23 mouse cellular contexts compared by ENCODE assay signal in genomic region chr11:20778861-20779563, GRCm38 (mm10). TPM values are rescaled to one million over a fixed set of nuclear protein-coding genes. Genes with fewer than 3 reads are reported as not detected.
DNase-seq lines count a peak whose midpoint lies in the region; ATAC-seq lines count a peak whose summit lies in the region.
"Had no signal": no experiment of that assay in that cellular context is flagged by ENCODE, and none has a peak within 500 bp of the region (broad histone marks: within the 10 kb centered on the region; RNA-seq: fewer than 3 reads in every experiment).

No protein-coding gene starts in this region.

- WGBS in liver, embryonic 13.5 days (ENCODE audit: insufficient replicate concordance), result 19% methylated on average over 3 of the region's 3 CpGs

- H3K9me3 ChIP-seq in liver, embryonic 13.5 days (replicated peaks), result no peaks in the 10 kb centered on the region
- H3K9me3 ChIP-seq: embryonic facial prominence, embryonic 10.5 days; forebrain, embryonic 12.5 days; intestine, embryonic 15.5 days; stomach, embryonic 15.5 days had no signal

- no peak overlapping the region for H3K9ac ChIP-seq in liver, embryonic 13.5 days
- H3K9ac ChIP-seq: forebrain, embryonic 12.5 days; intestine, embryonic 15.5 days; limb, embryonic 12.5 days; midbrain, embryonic 13.5 days; stomach, embryonic 15.5 days had no signal

- ATAC-seq in erythroblast, adult 5-6 weeks (replicated peaks; ENCODE audit: low FRiP score, poor library complexity, severe bottlenecking), result 0 out of 2 replicates have a peak, but pooled peaks have one; percentile 39
- peak; percentile 69 for ATAC-seq in liver, embryonic 13.5 days (ENCODE audit: low read depth)
- peak; percentile 67 for ATAC-seq in megakaryocyte-erythroid progenitor cell, adult 5-6 weeks (replicated peaks; ENCODE audit: low FRiP score, low TSS enrichment, poor library complexity, severe bottlenecking)
- ATAC-seq: hindbrain, embryonic 16.5 days; intestine, embryonic 15.5 days; lung, postnatal 0 days; midbrain, embryonic 13.5 days had no signal

- peaks cover 26% of the 10 kb centered on the region for H3K4me1 ChIP-seq in liver, embryonic 13.5 days (replicated peaks)
- H3K4me1 ChIP-seq: embryonic facial prominence, embryonic 10.5 days; intestine, embryonic 15.5 days; limb, embryonic 12.5 days; midbrain, embryonic 13.5 days; stomach, embryonic 15.5 days had no signal

- H3K27ac ChIP-seq in liver, embryonic 13.5 days, result no peak overlapping the region
- H3K27ac ChIP-seq: embryonic facial prominence, embryonic 10.5 days; forebrain, embryonic 12.5 days; intestine, embryonic 15.5 days; limb, embryonic 12.5 days; macrophage; midbrain, embryonic 13.5 days; stomach, embryonic 15.5 days had no signal

- H3K4me3 ChIP-seq in liver, embryonic 13.5 days (replicated peaks), result no peak overlapping the region
- H3K4me3 ChIP-seq: embryonic facial prominence, embryonic 10.5 days; forebrain, embryonic 12.5 days; intestine, embryonic 15.5 days; limb, embryonic 12.5 days; midbrain, embryonic 13.5 days; stomach, embryonic 15.5 days had no signal

- H3K4me2 ChIP-seq in liver, embryonic 13.5 days, result no peak overlapping the region
- H3K4me2 ChIP-seq: forebrain, embryonic 12.5 days; intestine, embryonic 15.5 days; limb, embryonic 12.5 days; midbrain, embryonic 13.5 days; stomach, embryonic 15.5 days had no signal

- no peaks in the 10 kb centered on the region for H3K36me3 ChIP-seq in liver, embryonic 13.5 days
- H3K36me3 ChIP-seq: embryonic facial prominence, embryonic 10.5 days; forebrain, embryonic 12.5 days; intestine, embryonic 15.5 days; limb, embryonic 12.5 days; midbrain, embryonic 13.5 days; stomach, embryonic 15.5 days had no signal

- DNase-seq in spleen, postnatal 36 days (ENCODE audit: low spot score in 2 of 2), result peak; percentile 7 to 31
- DNase-seq in spleen, postnatal 14 days (ENCODE audit: low spot score in 2 of 2), result no peak
- DNase-seq in liver, embryonic 13.5 days, result no peak
- no peak for DNase-seq in gastrocnemius, adult 18-20 months (ENCODE audit: low spot score)
- DNase-seq in right cerebral cortex, postnatal 14 days, result no peak
- DNase-seq: adrenal gland, postnatal 36 days; cerebellum, adult 9-10 months; kidney, adult 9 months; kidney, postnatal 14 days; retina, postnatal 1 day; thymus, adult 18-20 months; thymus, postnatal 36 days had no signal

- H3K27me3 ChIP-seq in liver, embryonic 13.5 days, result no peaks in the 10 kb centered on the region
- H3K27me3 ChIP-seq: forebrain, embryonic 12.5 days; intestine, embryonic 15.5 days; limb, embryonic 12.5 days; midbrain, embryonic 13.5 days; stomach, embryonic 15.5 days had no signal

RNA-seq across cellular contexts. Expression of gene Aftph, which starts 37.6 kb away (rescaled TPM):
- 55.6 and 113 TPM in 2 replicates for total RNA-seq in erythroblast, adult 5-6 weeks (2015; ENCODE audit: low replicate concordance)
- 60.3 and 67.9 TPM in 2 replicates for total RNA-seq in erythroblast, adult 5-6 weeks (2017; ENCODE audit: low replicate concordance)
- polyA plus RNA-seq in liver, embryonic 13.5 days (2015; fragmentation: Nextera tagmentation; extraction: Ambion mirVana), result 12.0 and 14.9 TPM in 2 replicates
- 65.5 and 79.9 TPM in 2 replicates for total RNA-seq in megakaryocyte-erythroid progenitor cell, adult 5-6 weeks (2014; fragmentation: Nextera tagmentation)
- 37.0 and 52.0 TPM in 2 replicates for total RNA-seq in megakaryocyte-erythroid progenitor cell, adult 5-6 weeks (2017)
- 10 to 100 TPM; 18.1 to 22.2 TPM for total RNA-seq in gastrocnemius, adult 18-20 months (2021)

RNA-seq across cellular contexts. Expression of gene Lgalsl, which starts 51.8 kb away (rescaled TPM):
- total RNA-seq in erythroblast, adult 5-6 weeks (2015; ENCODE audit: low replicate concordance), result 4.8 and 5.6 TPM in 2 replicates
- 1.0 and 1.7 TPM in 2 replicates for total RNA-seq in erythroblast, adult 5-6 weeks (2017; ENCODE audit: low replicate concordance)
- polyA plus RNA-seq in liver, embryonic 13.5 days (2015; fragmentation: Nextera tagmentation; extraction: Ambion mirVana), result 10.0 and 12.5 TPM in 2 replicates
- 5.6 and 13.5 TPM in 2 replicates for total RNA-seq in megakaryocyte-erythroid progenitor cell, adult 5-6 weeks (2014; fragmentation: Nextera tagmentation)
- 1.4 and 3.9 TPM in 2 replicates for total RNA-seq in megakaryocyte-erythroid progenitor cell, adult 5-6 weeks (2017)
- 10 to 100 TPM; 69.7 to 76.0 TPM for total RNA-seq in gastrocnemius, adult 18-20 months (2021)

Comparison
In these comparisons a context has a peak if more than half of its experiments do, and no peak if none do; other contexts are left out.
1. DNase-seq: peak in spleen, postnatal 36 days (2 of 2); none in spleen, postnatal 14 days (0 of 2), liver, embryonic 13.5 days (single experiment), gastrocnemius, adult 18-20 months (single experiment) and right cerebral cortex, postnatal 14 days (single experiment).
2. RNA of gene Lgalsl, which starts 51.8 kb away (total RNA-seq): 69.7 to 76.0 TPM in gastrocnemius, adult 18-20 months; 1.4 to 13.5 TPM in megakaryocyte-erythroid progenitor cell, adult 5-6 weeks and 1.0 to 5.6 TPM in erythroblast, adult 5-6 weeks; every median in the first group is over 4 times any median in the second.
3. Peak in every context shown above with its lines, with median percentiles within 50 percentile points of each other: ATAC-seq.